Mouse (Mus musculus): ENCODE results near the gene Kansl1.

The Kansl1 gene

DNA sequence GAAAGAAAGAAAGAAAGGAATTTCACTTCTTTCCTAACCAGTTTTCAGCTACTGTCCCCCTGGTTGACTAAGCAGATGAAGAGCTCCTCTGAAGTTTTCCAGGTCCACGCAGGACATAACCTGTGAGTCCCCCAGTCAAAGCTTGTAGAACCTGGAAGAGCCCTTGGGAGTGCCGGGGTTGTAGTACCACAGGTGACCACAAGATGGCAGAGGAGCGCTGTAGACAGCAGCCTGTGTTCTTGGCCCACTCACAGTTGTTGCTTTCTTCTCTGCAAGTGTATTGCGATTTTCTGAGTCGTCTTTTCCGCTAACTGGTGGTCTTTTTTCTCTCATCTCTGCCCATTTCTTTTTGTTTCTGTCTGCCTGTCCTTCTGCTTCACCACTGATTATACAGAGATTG lies 153.0 kb downstream of the Kansl1 start:
- DNase-seq (ENCODE audit: extremely low read depth, insufficient read length, low spot score), result peak; percentile 60

DNA sequence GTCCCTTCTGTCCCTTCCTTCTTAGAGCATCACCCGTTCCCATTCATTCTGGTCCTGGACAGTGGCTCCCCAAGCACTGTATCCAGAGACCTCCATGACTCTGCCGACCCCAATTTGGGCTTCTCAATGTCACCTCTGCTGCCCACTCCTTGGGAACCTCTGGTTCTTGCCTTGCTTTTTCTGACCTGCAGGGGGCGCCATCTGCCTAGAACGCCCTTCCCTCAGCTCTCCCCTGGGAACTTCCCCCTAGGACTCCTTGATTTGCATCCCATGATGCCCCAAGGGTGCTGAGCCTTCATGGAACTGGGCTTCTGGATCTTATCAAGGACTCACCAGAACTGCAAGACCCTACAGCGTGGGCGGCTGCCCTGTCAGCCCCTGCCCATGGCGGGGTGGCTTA lies 157.0 kb downstream of the Kansl1 start:
- no peak for DNase-seq (ENCODE audit: extremely low read depth, insufficient read length, low spot score)

DNA sequence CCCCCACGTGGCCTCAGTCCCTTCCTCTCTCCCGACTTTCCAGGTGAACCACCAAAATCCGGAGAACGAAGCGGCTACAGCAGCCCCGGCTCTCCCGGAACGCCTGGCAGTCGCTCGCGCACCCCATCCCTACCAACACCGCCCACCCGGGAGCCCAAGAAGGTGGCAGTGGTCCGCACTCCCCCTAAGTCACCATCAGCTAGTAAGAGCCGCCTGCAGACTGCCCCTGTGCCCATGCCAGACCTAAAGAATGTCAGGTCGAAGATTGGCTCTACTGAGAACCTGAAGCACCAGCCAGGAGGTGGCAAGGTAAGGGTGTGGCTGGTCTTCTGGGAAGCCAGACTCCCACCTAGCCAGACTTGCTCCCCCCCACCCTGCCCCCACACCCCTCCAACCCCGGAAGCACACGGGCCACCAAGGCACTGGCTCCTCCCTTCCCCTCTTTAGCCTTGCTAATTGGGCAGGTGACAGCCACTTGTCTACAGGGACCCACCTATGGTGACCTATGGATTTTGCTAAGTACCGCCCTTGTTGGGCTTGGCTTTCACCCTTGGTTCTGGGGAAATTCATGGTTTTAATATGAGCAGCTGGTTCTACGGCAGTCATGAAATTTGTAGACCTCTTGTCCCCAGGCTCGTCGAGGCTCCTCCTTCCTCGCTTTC lies 158.3 kb downstream of the Kansl1 start:
- DNase-seq (ENCODE audit: extremely low read depth, insufficient read length, low spot score), result no peak

- no peak for DNase-seq (ENCODE audit: extremely low read depth, insufficient read length, low spot score)
These were observed 159.1 kb downstream of the Kansl1 start for GRCm38 (mm10) chr11:104309377-104310225.

DNA sequence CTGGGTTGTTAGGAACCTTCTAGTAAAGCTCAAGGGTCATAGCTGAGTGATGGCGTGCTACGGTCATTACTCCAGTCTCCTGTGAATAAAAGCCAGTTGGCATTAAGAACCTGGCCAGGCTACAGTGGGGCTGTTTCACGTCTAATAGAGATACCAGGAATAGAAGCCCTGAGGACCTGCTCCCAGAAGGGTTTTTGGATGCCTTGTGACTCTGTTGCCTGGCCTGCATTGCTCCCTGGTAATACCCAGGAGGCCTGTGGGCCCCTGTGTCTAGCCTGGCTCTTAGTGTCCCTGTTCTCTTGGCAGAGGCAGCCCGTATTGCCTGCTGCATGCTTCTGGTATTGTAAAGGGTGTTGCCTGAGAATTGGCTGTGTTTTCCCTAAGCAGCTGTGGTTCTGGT lies 161.5 kb downstream of the Kansl1 start:
- DNase-seq (ENCODE audit: extremely low read depth, insufficient read length, low spot score), result no peak

GRCm38 (mm10) chr11:104306483-104306882 lies 162.2 kb downstream of the Kansl1 start:
- no peak for DNase-seq (ENCODE audit: extremely low read depth, insufficient read length, low spot score)

- no peak for DNase-seq (ENCODE audit: extremely low read depth, insufficient read length, low spot score)
These were observed 162.9 kb downstream of the Kansl1 start for GRCm38 (mm10) chr11:104305711-104306110.

GRCm38 (mm10) chr11:104303088-104303960 lies 165.3 kb downstream of the Kansl1 start:
- no peak for DNase-seq (ENCODE audit: extremely low read depth, insufficient read length, low spot score)

DNA sequence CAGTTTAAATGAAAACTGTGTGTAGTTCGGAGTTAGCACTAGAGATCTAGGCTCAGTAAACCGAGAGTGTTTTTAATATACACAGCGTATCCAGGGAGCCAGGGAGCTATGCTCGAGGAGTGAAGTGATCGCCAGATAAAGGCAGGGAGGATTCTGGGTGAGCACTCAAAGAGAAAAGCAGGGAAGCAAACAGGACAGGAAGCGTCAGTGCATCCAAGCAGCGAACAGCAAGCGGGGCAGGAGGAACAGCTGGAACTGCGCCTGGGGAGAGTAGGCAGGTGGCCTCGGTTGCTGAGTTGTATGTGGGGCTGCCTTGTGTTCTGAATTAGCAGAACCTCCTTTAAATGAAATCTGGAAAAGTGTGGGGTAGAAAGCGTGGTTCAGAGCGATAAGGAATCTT lies 166.0 kb downstream of the Kansl1 start:
- DNase-seq (ENCODE audit: extremely low read depth, insufficient read length, low spot score), result no peak

DNA sequence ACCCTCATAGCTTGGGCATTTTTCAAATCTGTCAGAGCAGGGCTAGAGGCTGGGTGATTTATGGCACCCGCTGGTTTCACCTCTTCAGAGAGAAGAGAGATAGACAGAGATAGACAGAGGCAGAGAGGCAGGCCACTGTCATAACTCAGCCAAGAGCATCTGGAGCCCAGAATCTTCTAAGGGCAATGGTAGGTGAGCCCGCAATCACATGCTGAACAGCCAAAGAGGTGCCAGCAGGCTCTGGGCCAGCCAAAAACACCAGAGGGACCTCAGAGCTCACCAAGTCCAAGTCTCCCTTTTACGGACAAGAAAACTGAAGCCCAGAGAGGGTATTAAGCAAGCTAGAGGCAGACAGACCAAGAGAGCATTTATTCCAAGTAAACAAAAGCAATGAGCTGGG lies 171.0 kb downstream of the Kansl1 start:
- DNase-seq (ENCODE audit: extremely low read depth, insufficient read length, low spot score), result no peak

GRCm38 (mm10) chr11:104295656-104296055 lies 173.0 kb downstream of the Kansl1 start:
- peak; percentile 39 for DNase-seq (ENCODE audit: extremely low read depth, insufficient read length, low spot score)

GRCm38 (mm10) chr11:104295145-104295544 lies 173.5 kb downstream of the Kansl1 start:
- DNase-seq (ENCODE audit: extremely low read depth, insufficient read length, low spot score), result no peak

DNA sequence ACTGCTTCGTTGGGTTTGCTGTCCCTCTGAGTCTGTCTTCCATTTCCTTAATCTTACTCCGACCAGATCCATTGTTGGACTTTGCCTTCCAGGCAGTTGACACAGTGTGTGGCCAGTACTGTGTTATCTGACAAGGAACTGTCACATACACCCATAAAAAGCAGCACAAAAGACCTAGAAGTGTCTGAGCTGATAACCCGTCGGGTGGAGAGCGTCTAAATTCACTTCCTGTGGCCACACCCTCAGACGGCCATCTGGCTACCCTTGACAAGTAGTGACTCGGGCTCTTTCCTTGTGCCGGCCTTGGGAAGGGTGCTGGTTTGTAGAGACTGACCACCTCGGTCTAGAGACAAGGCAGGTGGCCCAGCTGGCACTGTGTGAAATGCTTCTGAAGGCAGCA lies 175.4 kb downstream of the Kansl1 start:
- no peak for DNase-seq (ENCODE audit: extremely low read depth, insufficient read length, low spot score)

DNA sequence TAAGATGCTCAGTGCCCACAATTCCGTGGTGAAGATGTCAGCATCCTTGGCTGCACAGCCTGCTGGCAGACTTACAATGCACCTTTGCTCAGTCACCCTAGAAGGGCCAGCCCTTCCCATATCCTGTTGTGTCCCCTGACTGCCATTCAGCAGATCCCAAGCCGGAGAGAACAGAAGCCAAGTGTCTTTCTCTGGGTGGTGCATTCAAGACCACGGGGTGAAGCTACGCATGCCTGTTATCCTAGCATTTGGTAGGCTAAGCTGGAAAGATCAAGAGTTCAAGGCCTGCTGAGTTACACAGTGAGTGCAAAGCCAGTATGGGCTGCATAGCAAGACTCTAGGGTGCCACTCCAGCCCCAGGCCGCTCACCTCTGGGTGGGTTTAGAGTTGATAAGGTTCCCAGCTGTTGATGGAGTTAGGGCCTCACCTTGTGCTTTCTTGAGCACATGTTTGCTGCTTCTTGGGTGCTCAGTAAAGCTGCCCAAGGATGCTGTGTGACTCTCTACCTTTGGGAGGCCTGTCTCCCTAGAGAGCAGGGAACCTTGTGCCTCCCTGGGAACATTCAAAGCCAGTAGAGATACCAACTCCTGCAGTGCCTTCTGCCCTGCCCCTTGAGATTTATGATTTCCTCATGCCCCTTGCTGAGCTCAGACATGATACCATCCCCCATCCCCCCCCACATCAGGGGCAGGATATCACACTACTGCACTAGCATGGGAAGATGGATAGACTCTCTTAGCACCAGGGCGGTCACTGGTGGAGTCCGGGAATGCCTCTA lies 176.0 kb downstream of the Kansl1 start:
- no peak for DNase-seq (ENCODE audit: extremely low read depth, insufficient read length, low spot score)

DNA sequence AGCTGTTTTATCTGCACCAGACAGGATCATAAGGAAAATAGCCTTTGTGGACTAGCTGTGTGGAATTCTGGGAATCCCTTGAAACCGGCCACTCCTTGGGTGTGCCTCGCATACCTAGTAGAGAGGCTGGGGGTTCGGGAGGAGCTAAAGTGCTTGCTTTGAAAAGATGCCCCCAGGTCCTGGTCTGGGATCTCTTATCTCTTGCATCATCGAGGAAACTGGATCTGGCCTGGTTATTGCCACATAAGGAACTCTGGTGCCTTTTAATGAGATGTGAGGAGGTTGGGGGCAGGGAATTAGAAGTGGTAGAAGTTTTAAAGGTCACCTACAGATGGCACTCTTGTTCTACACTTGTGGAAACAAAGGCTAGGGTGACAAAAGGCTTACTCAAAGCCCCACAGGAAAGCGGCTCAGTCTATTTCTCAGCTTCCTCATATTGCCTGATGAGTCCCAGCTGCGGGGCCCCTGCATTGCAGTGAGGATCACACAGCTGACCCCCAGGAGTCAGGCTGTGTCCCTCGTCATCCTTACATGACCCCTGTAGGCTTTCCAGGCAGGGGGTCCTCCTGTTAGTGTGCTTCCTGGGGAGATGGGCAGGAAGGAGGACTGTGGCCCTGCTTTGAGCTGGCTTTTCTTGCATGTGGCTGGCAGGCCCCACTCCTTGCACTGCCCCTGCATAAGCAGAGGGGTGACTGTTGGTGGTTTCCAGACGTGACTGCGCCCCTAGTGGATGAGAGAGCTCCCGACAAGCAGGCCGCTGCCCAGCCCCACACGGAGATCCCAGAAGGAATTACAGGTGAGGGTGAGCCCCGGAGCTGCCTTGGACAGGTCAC lies 179.2 kb downstream of the Kansl1 start:
- DNase-seq (ENCODE audit: extremely low read depth, insufficient read length, low spot score), result peak; percentile 73

- DNase-seq (ENCODE audit: extremely low read depth, insufficient read length, low spot score), result peak; percentile 44
These were observed 179.8 kb downstream of the Kansl1 start for GRCm38 (mm10) chr11:104288835-104289198.

GRCm38 (mm10) chr11:104287113-104287512 lies 181.5 kb downstream of the Kansl1 start:
- DNase-seq (ENCODE audit: extremely low read depth, insufficient read length, low spot score), result no peak

Data from 3134 (cell line).